Mouse (Mus musculus): ENCODE data around the gene Uts2b.
"Not testable (repeated sequence)": the region's sequence is repeated elsewhere in the genome, so short reads cannot be mapped to it uniquely, and the experiment has no call there.

Gene Uts2b

GRCm38 (mm10) chr16:27374139-27374538 is 4.1 kb upstream of the Uts2b start:
- DNase-seq = no peak

- no peak for DNase-seq
Observed at GRCm38 (mm10) chr16:27370700-27371099, 661 bp upstream of the Uts2b start.

- DNase-seq = no peak
Observed at GRCm38 (mm10) chr16:27360059-27360458, 10.0 kb downstream of the Uts2b start.

GRCm38 (mm10) chr16:27354464-27354863 is 15.6 kb downstream of the Uts2b start:
- no peak for DNase-seq

- no peak for DNase-seq
Observed at GRCm38 (mm10) chr16:27349878-27350532, 20.0 kb downstream of the Uts2b start.

GRCm38 (mm10) chr16:27349235-27349634 is 20.8 kb downstream of the Uts2b start:
- no peak for DNase-seq

GRCm38 (mm10) chr16:27348359-27348758 is 21.7 kb downstream of the Uts2b start:
- no peak for DNase-seq

GRCm38 (mm10) chr16:27347521-27347920 is 22.5 kb downstream of the Uts2b start:
- no peak for DNase-seq

- DNase-seq = no peak
Observed at GRCm38 (mm10) chr16:27326463-27326862, 43.6 kb downstream of the Uts2b start.

GRCm38 (mm10) chr16:27322047-27322446 is 48.0 kb downstream of the Uts2b start:
- DNase-seq = no peak

GRCm38 (mm10) chr16:27319099-27319498 is 50.9 kb downstream of the Uts2b start:
- no peak for DNase-seq

- DNase-seq = not testable (repeated sequence)
Observed at GRCm38 (mm10) chr16:27307189-27307588, 62.9 kb downstream of the Uts2b start, which contains the start of gene Ostn. TSS of gene Ostn (plus strand) at chr16:27307489.
